Mouse (Mus musculus): Measurements from ENCODE around the gene Syce3. TPM values are rescaled to one million over a fixed set of nuclear protein-coding genes. Genes with fewer than 3 reads are reported as not detected.
A peak's percentile ranks its signal among the peaks of the same experiment; 100 is the strongest.

Gene Syce3
- polyA plus RNA-seq, 1 experiment = not detected

DNA sequence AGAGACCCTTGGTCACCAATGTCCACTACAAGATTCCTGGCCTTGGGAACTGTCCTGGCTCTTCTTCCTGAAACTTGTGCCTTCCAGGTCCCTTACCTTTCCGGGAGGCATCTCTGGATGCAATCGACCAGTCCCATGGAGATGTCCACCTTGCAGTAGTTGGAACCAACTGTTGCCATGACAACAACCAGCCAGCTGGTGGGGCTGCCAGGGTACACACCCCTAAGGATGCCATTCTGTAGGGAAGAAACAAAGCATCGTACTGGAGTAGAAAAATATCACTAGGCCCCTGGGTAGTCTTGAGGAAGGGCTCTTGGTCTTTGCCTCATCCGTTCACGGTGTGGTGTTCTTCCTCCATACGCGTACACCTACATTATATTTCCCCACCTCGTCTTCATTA, 14.3 kb upstream of the Syce3 start:
- Histone ChIP-seq H3K4me1 (ENCODE audit: control insufficient read depth, insufficient read depth, low read length) (no peaks in the 10 kb centered on the region), H3K36me3 (ENCODE audit: control insufficient read depth, insufficient read depth, low read length) (no peaks in the 10 kb centered on the region; the same call in 1 of the 2 replicates), H3K27ac (ENCODE audit: insufficient read depth, low read depth, low read length) (peak overlapping the region; percentile 26; the same call in 1 of the 2 replicates), H3K27me3 (replicated peaks; ENCODE audit: control insufficient read depth, insufficient read depth, low read length) (no peaks in the 10 kb centered on the region), H3K4me3 (ENCODE audit: insufficient read depth, low read depth, low read length) (peak overlapping the region; percentile 26; the same call in 1 of the 2 replicates)
- WGBS = 88% methylated on average over 8 of the region's 8 CpGs
- TF ChIP-seq CTCF (conservative IDR thresholded peaks at IDR 0.05; ENCODE audit: insufficient read depth, insufficient read length, low read depth, low read length) (no peak), POLR2A (IDR thresholded peaks at IDR 0.05; ENCODE audit: low read depth, low read length) (no peak)
- no peak for DNase-seq

DNA sequence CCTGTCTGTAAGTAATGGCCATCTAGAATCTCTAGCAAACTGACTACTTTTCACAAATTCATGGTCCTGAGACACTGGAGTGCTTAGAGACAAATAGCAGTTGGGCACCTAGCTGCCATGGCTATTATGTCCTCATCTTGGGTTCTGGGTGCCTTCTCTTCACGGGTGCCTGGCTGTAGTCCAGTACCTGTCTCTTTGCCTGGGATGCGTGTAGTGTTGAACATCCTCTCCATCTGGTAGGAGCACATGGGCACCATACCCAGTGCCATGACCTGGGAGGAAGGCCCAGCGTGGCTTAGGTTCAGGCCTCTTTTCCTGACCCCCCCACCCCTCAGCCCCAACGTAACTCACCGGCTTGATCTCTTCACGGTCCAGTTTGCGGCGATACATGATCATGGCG, 11.6 kb upstream of the Syce3 start:
- no peaks in the 10 kb centered on the region for H3K4me1 ChIP-seq (ENCODE audit: control insufficient read depth, insufficient read depth, low read length)
- TF ChIP-seq CTCF (conservative IDR thresholded peaks at IDR 0.05; ENCODE audit: insufficient read depth, insufficient read length, low read depth, low read length) = no peak
- TF ChIP-seq POLR2A (IDR thresholded peaks at IDR 0.05; ENCODE audit: low read depth, low read length) = no peak
- no peak for DNase-seq
- 87% methylated on average over 9 of the region's 9 CpGs for WGBS
- H3K27me3 ChIP-seq (replicated peaks; ENCODE audit: control insufficient read depth, insufficient read depth, low read length) = no peaks in the 10 kb centered on the region
- no peak overlapping the region for H3K4me3 ChIP-seq (ENCODE audit: insufficient read depth, low read depth, low read length)
- H3K36me3 ChIP-seq (ENCODE audit: control insufficient read depth, insufficient read depth, low read length) = no peaks in the 10 kb centered on the region; the same call in 1 of the 2 replicates
- no peak overlapping the region for H3K27ac ChIP-seq (ENCODE audit: insufficient read depth, low read depth, low read length)

DNA sequence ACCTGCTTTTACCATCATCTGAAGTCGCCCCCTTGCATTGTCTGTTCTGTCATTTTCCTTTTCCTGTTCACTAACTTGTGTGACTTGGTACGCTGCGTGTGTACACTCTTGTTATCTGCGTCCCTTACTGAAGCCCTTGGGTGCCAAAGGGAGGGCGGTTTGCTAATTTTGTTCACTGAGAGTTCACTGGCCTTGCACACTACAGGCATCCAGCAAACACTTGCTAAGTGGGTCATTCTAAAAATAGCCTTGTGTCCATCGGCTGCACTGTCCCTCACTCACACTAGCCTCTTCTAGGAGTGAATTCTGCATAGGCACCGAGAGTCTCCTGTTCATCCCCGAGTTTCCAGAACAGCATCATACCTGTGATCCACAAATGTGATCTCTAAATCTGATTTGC, 5.0 kb upstream of the Syce3 start:
- Histone ChIP-seq H3K27me3 (replicated peaks; ENCODE audit: control insufficient read depth, insufficient read depth, low read length) (no peaks in the 10 kb centered on the region; the same call in 1 of the 2 replicates), H3K36me3 (ENCODE audit: control insufficient read depth, insufficient read depth, low read length) (no peaks in the 10 kb centered on the region; the same call in 1 of the 2 replicates), H3K4me1 (ENCODE audit: control insufficient read depth, insufficient read depth, low read length) (no peaks in the 10 kb centered on the region), H3K4me3 (ENCODE audit: insufficient read depth, low read depth, low read length) (no peak overlapping the region), H3K27ac (ENCODE audit: insufficient read depth, low read depth, low read length) (no peak overlapping the region)
- DNase-seq = no peak
- whole genome bisulfite sequencing = 80% methylated on average over 8 of the region's 8 CpGs
- TF ChIP-seq CTCF (conservative IDR thresholded peaks at IDR 0.05; ENCODE audit: insufficient read depth, insufficient read length, low read depth, low read length) (no peak), POLR2A (IDR thresholded peaks at IDR 0.05; ENCODE audit: low read depth, low read length) (no peak)

DNA sequence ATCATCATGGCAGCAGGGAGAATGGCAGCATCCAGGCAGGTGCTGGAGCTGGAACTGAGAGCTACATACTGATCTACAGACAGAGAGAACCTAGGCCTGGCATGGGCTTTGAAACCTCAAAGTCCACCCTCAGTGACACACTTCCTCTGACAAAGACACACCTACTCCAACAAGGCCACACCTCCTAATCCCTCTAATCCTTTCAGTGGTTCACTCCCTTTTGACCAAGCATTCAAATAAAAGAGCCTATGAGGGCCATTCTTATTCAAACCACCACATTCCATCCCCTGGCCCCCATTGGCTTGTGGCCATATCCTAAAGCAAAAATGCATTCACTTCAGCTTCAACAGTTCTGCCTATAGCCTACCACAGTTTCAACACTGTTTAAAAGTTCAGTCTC, 3.6 kb downstream of the Syce3 start:
- no peaks in the 10 kb centered on the region for H3K36me3 ChIP-seq (ENCODE audit: control insufficient read depth, insufficient read depth, low read length)
- H3K27ac ChIP-seq (ENCODE audit: insufficient read depth, low read depth, low read length) = no peak overlapping the region
- no peaks in the 10 kb centered on the region for H3K4me1 ChIP-seq (ENCODE audit: control insufficient read depth, insufficient read depth, low read length)
- TF ChIP-seq CTCF (conservative IDR thresholded peaks at IDR 0.05; ENCODE audit: insufficient read depth, insufficient read length, low read depth, low read length) = no peak
- TF ChIP-seq POLR2A (IDR thresholded peaks at IDR 0.05; ENCODE audit: low read depth, low read length) = no peak
- DNase-seq = no peak
- no peak overlapping the region for H3K4me3 ChIP-seq (ENCODE audit: insufficient read depth, low read depth, low read length)
- no peaks in the 10 kb centered on the region; the same call in 1 of the 2 replicates for H3K27me3 ChIP-seq (replicated peaks; ENCODE audit: control insufficient read depth, insufficient read depth, low read length)

DNA sequence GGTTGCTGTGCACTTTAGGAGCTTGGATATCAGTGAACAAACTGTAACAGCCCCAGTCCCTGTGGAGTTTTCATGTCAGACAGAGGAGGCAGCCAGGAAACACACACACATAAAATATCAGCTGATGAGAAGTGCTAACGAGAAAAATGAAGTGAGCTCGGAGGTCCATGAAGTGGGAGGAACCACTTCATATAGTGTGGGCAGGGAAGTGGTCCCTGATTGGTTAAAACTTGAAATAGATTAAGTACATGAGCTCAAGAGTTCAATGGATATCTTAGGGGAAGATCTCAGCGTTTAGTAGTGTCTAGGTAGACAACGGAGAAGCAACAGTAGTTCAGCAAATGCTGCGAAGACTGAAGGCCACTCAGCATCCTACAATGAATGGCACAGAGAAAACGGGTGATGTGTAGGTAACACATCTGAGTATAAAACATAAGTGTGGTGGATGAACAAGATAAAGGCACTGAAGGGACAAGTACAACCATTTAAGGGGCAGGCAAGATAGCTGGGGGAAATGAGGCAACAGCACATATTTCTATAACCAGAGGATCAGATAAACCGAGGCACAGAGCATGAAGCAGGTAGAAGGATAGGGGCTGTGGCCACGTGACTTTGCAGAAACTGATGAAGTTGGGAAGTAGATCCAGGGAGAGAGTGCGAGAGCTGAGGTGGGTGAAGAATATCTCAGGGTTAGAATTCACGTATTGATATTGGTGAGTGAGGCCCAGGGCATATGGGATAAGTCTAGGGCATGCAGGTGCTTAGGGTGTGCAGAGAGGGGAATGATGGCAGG, 5.3 kb downstream of the Syce3 start:
- DNase-seq = no peak
- no peaks in the 10 kb centered on the region; the same call in 1 of the 2 replicates for H3K27me3 ChIP-seq (replicated peaks; ENCODE audit: control insufficient read depth, insufficient read depth, low read length)
- TF ChIP-seq POLR2A (IDR thresholded peaks at IDR 0.05; ENCODE audit: low read depth, low read length) (no peak), CTCF (conservative IDR thresholded peaks at IDR 0.05; ENCODE audit: insufficient read depth, insufficient read length, low read depth, low read length) (no peak)

DNA sequence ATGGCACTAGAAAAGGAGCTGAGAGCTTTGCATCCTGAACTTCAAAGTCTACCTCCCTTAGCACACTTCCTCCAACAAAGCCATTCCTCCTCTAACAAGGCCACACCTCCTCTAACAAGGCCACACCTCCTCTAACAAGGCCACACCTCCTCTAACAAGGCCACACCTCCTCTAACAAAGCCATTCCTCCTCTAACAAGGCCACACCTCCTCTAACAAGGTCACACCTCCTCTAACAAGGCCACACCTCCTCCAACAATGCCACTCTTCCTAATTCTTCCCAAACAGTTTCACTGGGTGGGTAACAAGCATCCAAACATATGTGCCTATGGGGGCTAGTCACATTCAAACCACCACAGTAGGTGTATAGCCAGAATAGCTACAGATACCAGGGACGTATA, 7.8 kb downstream of the Syce3 start:
- no peaks in the 10 kb centered on the region for H3K4me1 ChIP-seq (ENCODE audit: control insufficient read depth, insufficient read depth, low read length)
- TF ChIP-seq CTCF (conservative IDR thresholded peaks at IDR 0.05; ENCODE audit: insufficient read depth, insufficient read length, low read depth, low read length) (no peak), POLR2A (IDR thresholded peaks at IDR 0.05; ENCODE audit: low read depth, low read length) (no peak)
- H3K4me3 ChIP-seq (ENCODE audit: insufficient read depth, low read depth, low read length) = no peak overlapping the region
- H3K36me3 ChIP-seq (ENCODE audit: control insufficient read depth, insufficient read depth, low read length) = no peaks in the 10 kb centered on the region
- no peaks in the 10 kb centered on the region; the same call in 1 of the 2 replicates for H3K27me3 ChIP-seq (replicated peaks; ENCODE audit: control insufficient read depth, insufficient read depth, low read length)
- H3K27ac ChIP-seq (ENCODE audit: insufficient read depth, low read depth, low read length) = no peak overlapping the region
- no peak for DNase-seq
- WGBS = 96% methylated on average over 1 of the region's 1 CpGs

More for the DNA sequence above, 5.3 kb downstream of the Syce3 start:
- 77% methylated on average over 10 of the region's 10 CpGs for WGBS
- Histone ChIP-seq H3K27ac (ENCODE audit: insufficient read depth, low read depth, low read length) (no peak overlapping the region), H3K36me3 (ENCODE audit: control insufficient read depth, insufficient read depth, low read length) (no peaks in the 10 kb centered on the region), H3K4me1 (ENCODE audit: control insufficient read depth, insufficient read depth, low read length) (no peaks in the 10 kb centered on the region), H3K4me3 (ENCODE audit: insufficient read depth, low read depth, low read length) (no peak overlapping the region)

DNA sequence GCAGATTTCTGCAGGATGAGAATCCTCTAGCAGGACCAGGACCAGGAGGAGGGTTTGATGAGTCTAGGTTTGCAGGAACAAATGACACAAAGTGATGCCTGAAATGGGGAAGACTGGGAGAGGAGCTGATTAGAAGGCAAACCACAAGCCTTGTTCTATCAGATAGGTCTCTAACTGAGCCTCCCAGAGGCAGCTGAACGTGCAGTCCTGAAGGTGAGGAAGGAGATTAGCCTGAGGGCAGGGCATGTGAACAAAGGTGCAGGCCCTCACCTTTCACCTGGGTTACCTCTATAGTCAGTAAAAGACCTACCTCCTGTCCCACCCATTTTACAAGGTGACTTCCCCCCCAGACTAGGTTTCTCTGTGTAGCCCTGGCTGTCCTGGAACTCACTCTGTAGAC, 10.6 kb downstream of the Syce3 start:
- WGBS = 69% methylated on average over 1 of the region's 1 CpGs
- Histone ChIP-seq H3K27me3 (replicated peaks; ENCODE audit: control insufficient read depth, insufficient read depth, low read length) (no peaks in the 10 kb centered on the region), H3K27ac (ENCODE audit: insufficient read depth, low read depth, low read length) (no peak overlapping the region), H3K36me3 (ENCODE audit: control insufficient read depth, insufficient read depth, low read length) (no peaks in the 10 kb centered on the region), H3K4me3 (ENCODE audit: insufficient read depth, low read depth, low read length) (no peak overlapping the region), H3K4me1 (ENCODE audit: control insufficient read depth, insufficient read depth, low read length) (no peaks in the 10 kb centered on the region)
- TF ChIP-seq POLR2A (IDR thresholded peaks at IDR 0.05; ENCODE audit: low read depth, low read length) (no peak), CTCF (conservative IDR thresholded peaks at IDR 0.05; ENCODE audit: insufficient read depth, insufficient read length, low read depth, low read length) (no peak)
- DNase-seq = no peak
